Mouse (Mus musculus) neural tube, embryonic 10.5 days (tissue): ENCODE results near the gene Rbpj.

Experiments
- DNase-seq: peaks from one replicate; pipeline ENCODE4 v3.0.0-alpha.2; 2017; ENCODE audit warnings: low spot score; ENCODE audit errors: extremely low spot score

Rbpj gene

GRCm38 (mm10) chr5:53509927-53510326 lies 44.0 kb downstream of the Rbpj start:
- no peak for DNase-seq

GRCm38 (mm10) chr5:53511426-53511825 lies 45.5 kb downstream of the Rbpj start:
- DNase-seq: no peak

GRCm38 (mm10) chr5:53514959-53515612 lies 49.1 kb downstream of the Rbpj start:
- DNase-seq: no peak

- DNase-seq: no peak
These were observed 50.5 kb downstream of the Rbpj start for GRCm38 (mm10) chr5:53516482-53516881.

GRCm38 (mm10) chr5:53517802-53518201 lies 51.9 kb downstream of the Rbpj start:
- DNase-seq: no peak

GRCm38 (mm10) chr5:53519131-53519530 lies 53.2 kb downstream of the Rbpj start:
- no peak for DNase-seq

GRCm38 (mm10) chr5:53519998-53520577 lies 54.1 kb downstream of the Rbpj start:
- DNase-seq: no peak

GRCm38 (mm10) chr5:53523046-53523445 lies 57.1 kb downstream of the Rbpj start:
- no peak for DNase-seq

GRCm38 (mm10) chr5:53524162-53524561 lies 58.2 kb downstream of the Rbpj start:
- DNase-seq: no peak

- no peak for DNase-seq
These were observed 58.9 kb downstream of the Rbpj start for GRCm38 (mm10) chr5:53524831-53525230.

- peak; percentile 39 for DNase-seq
These were observed 59.5 kb downstream of the Rbpj start for GRCm38 (mm10) chr5:53525305-53526069.

- DNase-seq: no peak
These were observed 60.1 kb downstream of the Rbpj start for GRCm38 (mm10) chr5:53526070-53526430.

GRCm38 (mm10) chr5:53529846-53530245 lies 63.9 kb downstream of the Rbpj start:
- DNase-seq: no peak

GRCm38 (mm10) chr5:53535096-53535495 lies 69.1 kb downstream of the Rbpj start:
- no peak for DNase-seq

- no peak for DNase-seq
These were observed 70.9 kb downstream of the Rbpj start for GRCm38 (mm10) chr5:53536635-53537554.

GRCm38 (mm10) chr5:53539860-53540633 lies 74.1 kb downstream of the Rbpj start:
- DNase-seq: no peak

- no peak for DNase-seq
These were observed 76.1 kb downstream of the Rbpj start for GRCm38 (mm10) chr5:53542073-53542472.

GRCm38 (mm10) chr5:53543399-53543798 lies 77.4 kb downstream of the Rbpj start:
- no peak for DNase-seq

- no peak for DNase-seq
These were observed 78.0 kb downstream of the Rbpj start for GRCm38 (mm10) chr5:53543945-53544344.

- no peak for DNase-seq
These were observed 80.5 kb downstream of the Rbpj start for GRCm38 (mm10) chr5:53546440-53546839.

- no peak for DNase-seq
These were observed 81.1 kb downstream of the Rbpj start for GRCm38 (mm10) chr5:53546979-53547472.
